Mouse (Mus musculus) CH12.LX (cell line): ENCODE measurements around the gene Klk14. TPM values are rescaled to one million over a fixed set of nuclear protein-coding genes. Genes with fewer than 3 reads are reported as not detected.

Experiments used
- DNase-seq: peaks from one replicate; pipeline ENCODE4 v3.0.0-alpha.2; 2013; ENCODE audit errors: extremely low read depth
- H3K27ac ChIP-seq: 2 replicates; pipeline ENCODE4 v1.5.1; 2012; ENCODE audit warnings: low read depth, mild to moderate bottlenecking, control low read depth, moderate library complexity; ENCODE audit not compliant: insufficient read depth
- H3K27me3 ChIP-seq: replicated peaks from 2 replicates; pipeline ENCODE3; 2012; ENCODE audit warnings: inconsistent platforms
- H3K36me3 ChIP-seq, 2 experiments: replicated peaks in 1 of 2; 2 replicates each; pipeline versions ENCODE3 to v1.6.1; 2012; ENCODE audit warnings: inconsistent platforms in 1 of 2, low read length in 1 of 2, mild to moderate bottlenecking in 1 of 2, mixed read lengths in 1 of 2, moderate library complexity in 1 of 2; ENCODE audit not compliant: control insufficient read depth in 1 of 2, insufficient read depth in 1 of 2
- H3K4me1 ChIP-seq, 2 experiments: 2 replicates each; pipeline ENCODE4 v1.6.1; 2012; ENCODE audit warnings: inconsistent platforms in 1 of 2, moderate library complexity in 1 of 2; ENCODE audit not compliant: insufficient read depth in 2 of 2, control insufficient read depth in 1 of 2
- H3K4me2 ChIP-seq: 2 replicates; pipeline ENCODE4 v1.6.1; 2012; ENCODE audit warnings: low read depth, mild to moderate bottlenecking, control low read depth; ENCODE audit not compliant: poor library complexity, insufficient read depth, severe bottlenecking
- H3K4me3 ChIP-seq, 3 experiments: fragments of 150-350 bp in 1 of 3; sonication (generic) in 1 of 3; replicated peaks in 1 of 3; 2 replicates each; pipeline versions ENCODE3 to v1.5.1; 2011 to 2012; ENCODE audit warnings: low read depth in 2 of 3, low read length in 2 of 3, mild to moderate bottlenecking in 2 of 3, moderate library complexity in 2 of 3, control low read depth in 1 of 3, improper control_type of control experiment in 1 of 3, inconsistent platforms in 1 of 3, mixed read lengths in 1 of 3; ENCODE audit not compliant: poor library complexity in 1 of 3
- H3K79me2 ChIP-seq: replicated peaks from 2 replicates; pipeline ENCODE4 v1.6.1; 2012; ENCODE audit warnings: mild to moderate bottlenecking, moderate library complexity; ENCODE audit not compliant: control insufficient read depth, poor library complexity, insufficient read depth, severe bottlenecking; ENCODE audit errors: extremely low read depth
- H3K9ac ChIP-seq: 2 replicates; pipeline ENCODE4 v1.6.1; 2012; ENCODE audit warnings: low read depth, mild to moderate bottlenecking, control low read depth, moderate library complexity; ENCODE audit not compliant: insufficient read depth
- H3K9me3 ChIP-seq: replicated peaks from 2 replicates; pipeline ENCODE3; 2012; ENCODE audit warnings: low read length, inconsistent platforms, mixed read lengths
- EP300 ChIP-seq: IDR thresholded peaks from 2 replicates; pipeline ENCODE4 v1.6.1; 2011; ENCODE audit warnings: low read length, improper control_type of control experiment
- HCFC1 ChIP-seq: IDR thresholded peaks from 2 replicates; pipeline ENCODE4 v1.6.1; 2012; ENCODE audit warnings: low read depth, mild to moderate bottlenecking, inconsistent platforms, low read length, improper control_type of control experiment
- JUND ChIP-seq: conservative IDR thresholded peaks from 2 replicates; pipeline ENCODE4 v1.6.1; 2011; ENCODE audit warnings: low read depth, low read length, improper control_type of control experiment
- KAT2A ChIP-seq: IDR thresholded peaks from 2 replicates; pipeline ENCODE4 v1.6.1; 2012; ENCODE audit warnings: low read length, improper control_type of control experiment, inconsistent platforms; ENCODE audit not compliant: insufficient replicate concordance
- NRF1 ChIP-seq: IDR thresholded peaks from 2 replicates; pipeline ENCODE4 v1.6.1; 2014; ENCODE audit warnings: low read depth, mild to moderate bottlenecking, inconsistent platforms, low read length, improper control_type of control experiment, moderate library complexity
- POLR2A ChIP-seq: IDR thresholded peaks from 2 replicates; pipeline ENCODE4 v1.6.1; 2011; ENCODE audit warnings: low read depth, mild to moderate bottlenecking, improper control_type of control experiment, low read length
- SMC3 ChIP-seq: IDR thresholded peaks from 2 replicates; pipeline ENCODE4 v1.6.1; 2011; ENCODE audit warnings: low read depth, low read length, improper control_type of control experiment
- UBTF ChIP-seq: IDR thresholded peaks from 2 replicates; pipeline ENCODE4 v1.6.1; 2012; ENCODE audit warnings: low read depth, mild to moderate bottlenecking, inconsistent platforms, low read length, improper control_type of control experiment, moderate library complexity
- USF1 ChIP-seq: IDR thresholded peaks from 2 replicates; pipeline ENCODE4 v1.6.1; 2014; ENCODE audit warnings: low read depth, mild to moderate bottlenecking, inconsistent platforms, low read length, improper control_type of control experiment
- USF2 ChIP-seq: conservative IDR thresholded peaks from 2 replicates; pipeline ENCODE4 v1.6.1; 2011; ENCODE audit warnings: low read depth, low read length, improper control_type of control experiment
- ZNF384 ChIP-seq: IDR thresholded peaks from 2 replicates; pipeline ENCODE4 v1.6.1; 2012; ENCODE audit warnings: low read depth, low read length, improper control_type of control experiment, inconsistent platforms
- dilution Hi-C: fragments of 300-500 bp; cut with MboI; formaldehyde crosslinking; loops from 2 replicates; pipeline ENCODE4 v1.14.3; 2020; ENCODE audit warnings: low sequenced_read_pairs; ENCODE audit not compliant: extremely low pct_unique_long_range_greater_than_20kb, extremely low pct_ligation_motif_present
- in situ Hi-C: fragments of 300-500 bp; cut with MboI; formaldehyde crosslinking; loops from 3 replicates; pipeline ENCODE4 v1.14.3; 2019; ENCODE audit warnings: low sequenced_read_pairs, low pct_ligation_motif_present, low pct_unique_long_range_greater_than_20kb, mixed read lengths
- polyA plus RNA-seq: library from polyadenylated mRNA; unstranded; fragments of >175 nt; gene quantifications from 2 replicates; pipeline ENCODE4 v1.2.1, GENCODE M21; 2012; ENCODE audit warnings: low read depth; ENCODE audit not compliant: insufficient read length
- total RNA-seq, 2 experiments: library from RNA; depleted of rRNA; stranded (reverse); fragments of 300-350 nt in 1 of 2; fragments of >200 nt in 1 of 2; gene quantifications; 2 replicates each; pipeline ENCODE4 v1.2.3; 2012 to 2014

The Klk14 gene
- total and polyA plus RNA-seq, 3 experiments: not detected

DNA sequence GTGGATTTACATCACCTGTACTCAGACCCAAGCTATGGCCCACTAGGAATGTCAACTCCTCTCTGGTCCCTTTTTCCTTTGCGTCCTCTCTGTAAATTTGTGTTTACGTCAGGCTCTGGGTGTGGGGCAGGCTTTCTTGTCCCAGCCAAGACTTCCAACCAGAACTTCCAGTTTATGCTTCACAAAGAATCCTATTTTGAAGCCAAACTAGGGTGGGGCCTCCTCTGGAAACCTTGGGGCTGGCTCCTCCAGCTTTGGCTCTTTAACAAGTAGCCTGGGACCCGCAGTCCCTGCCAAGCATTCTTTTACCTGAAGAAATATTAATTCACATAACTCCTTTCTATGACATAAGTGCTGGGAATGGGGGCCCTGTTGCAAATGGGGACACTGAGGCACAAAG, 19.8 kb downstream of the Klk14 start:
- DNase-seq: no peak
- Histone ChIP-seq H3K9me3 (no peaks in the 10 kb centered on the region), H3K4me3 (no peak overlapping the region), H3K36me3 (no peaks in the 10 kb centered on the region), H3K27me3 (peaks cover 80% of the 10 kb centered on the region), H3K27ac (no peak overlapping the region), H3K79me2 (no peaks in the 10 kb centered on the region), H3K4me2 (no peak overlapping the region), H3K4me1 (no peaks in the 10 kb centered on the region), H3K9ac (no peak overlapping the region)
- in situ Hi-C loops (no loop called here), dilution Hi-C loops (no loop called here)
- no peak for TF ChIP-seq SMC3

DNA sequence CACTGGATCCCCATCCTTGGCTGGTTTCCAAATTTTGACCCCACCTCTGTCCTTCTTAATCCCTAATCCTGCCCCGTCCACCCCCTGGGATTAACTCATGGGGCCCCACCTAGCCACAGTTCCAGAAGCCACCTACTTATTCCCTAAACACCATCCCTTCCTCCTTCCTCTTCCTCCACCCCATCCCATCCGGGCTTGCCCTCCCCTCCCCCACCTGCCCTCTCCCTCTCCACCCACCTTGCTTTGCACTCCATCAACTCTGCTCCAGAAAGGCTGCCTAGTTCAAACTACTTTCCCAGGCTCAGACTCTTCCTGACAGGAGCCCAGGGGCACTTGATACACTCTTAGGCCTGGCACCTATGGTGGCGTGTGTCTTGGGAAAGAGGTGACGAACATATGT, 22.0 kb downstream of the Klk14 start, which contains the start of gene Klk13:
Gene Klk13 (plus strand): TSS at position 301 of the 400 bp plus-strand sequence.
- H3K4me3 ChIP-seq: no peak within 1 kb of the TSS
- H3K27me3 ChIP-seq: peaks cover 84% of the 10 kb centered on the region
- H3K9ac ChIP-seq: no peak within 1 kb of the TSS
- H3K4me2 ChIP-seq: no peak within 1 kb of the TSS
- dilution Hi-C loops: no loop called here
- no peaks in the 10 kb centered on the region for H3K36me3 ChIP-seq
- TF ChIP-seq POLR2A (no peak), SMC3 (no peak), JUND (no peak), HCFC1 (no peak), USF2 (no peak)
- TF ChIP-seq, all 38 proteins: peak for 0
- H3K79me2 ChIP-seq: no peaks in the 10 kb centered on the region
- no peak within 1 kb of the TSS for H3K27ac ChIP-seq
- no peak for DNase-seq
- no peaks in the 10 kb centered on the region for H3K4me1 ChIP-seq
- no peaks in the 10 kb centered on the region for H3K9me3 ChIP-seq
- in situ Hi-C loops: no loop called here

DNA sequence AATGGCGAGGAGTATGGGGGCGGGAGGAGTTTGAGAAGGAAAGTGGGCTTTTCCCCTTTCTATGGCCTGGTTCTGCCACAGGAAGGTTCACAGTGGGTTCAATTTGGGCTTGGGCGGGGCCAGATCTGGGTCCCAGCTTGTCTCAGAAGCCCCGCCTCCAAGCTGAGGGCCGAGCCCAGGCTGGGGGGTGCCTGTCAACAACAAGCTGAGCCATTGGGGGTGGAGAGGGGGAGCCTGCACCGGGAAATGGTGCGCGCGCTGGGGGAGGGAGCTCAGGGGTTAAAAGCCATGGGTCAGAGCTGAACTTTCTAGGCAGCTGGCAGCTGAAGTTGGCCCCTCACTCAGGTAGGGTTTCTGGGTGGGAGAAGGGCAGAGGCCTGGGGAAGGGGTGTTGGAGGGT, 22.7 kb downstream of the Klk14 start:
- Histone ChIP-seq H3K9me3 (no peaks in the 10 kb centered on the region), H3K4me2 (no peak overlapping the region), H3K79me2 (no peaks in the 10 kb centered on the region), H3K36me3 (no peaks in the 10 kb centered on the region), H3K27me3 (peaks cover 84% of the 10 kb centered on the region), H3K4me3 (no peak overlapping the region), H3K4me1 (no peaks in the 10 kb centered on the region), H3K27ac (no peak overlapping the region), H3K9ac (no peak overlapping the region)
- in situ Hi-C loops (no loop called here), dilution Hi-C loops (no loop called here)
- no peak for DNase-seq
- TF ChIP-seq KAT2A: no peak
- no peak for TF ChIP-seq ZNF384
- TF ChIP-seq JUND: no peak
- no peak for TF ChIP-seq NRF1
- TF ChIP-seq UBTF: no peak
- TF ChIP-seq EP300: no peak
- no peak for TF ChIP-seq USF1
